Mouse (Mus musculus): Measurements from ENCODE around the gene Gdi1.
"Not testable (repeated sequence)": the region's sequence is repeated elsewhere in the genome, so short reads cannot be mapped to it uniquely, and the experiment has no call there.

Gene Gdi1

GRCm38 (mm10) chrX:74330166-74330930, 25.6 kb downstream of the Gdi1 start:
- DNase-seq, result no peak

- DNase-seq, result no peak
Observed at GRCm38 (mm10) chrX:74352645-74353466, 48.1 kb downstream of the Gdi1 start.

GRCm38 (mm10) chrX:74353467-74353770, 48.6 kb downstream of the Gdi1 start, which contains the start of gene Lage3:
TSS of gene Lage3 (minus strand) at chrX:74353618.
- DNase-seq, result peak; percentile 89

- DNase-seq, result not testable (repeated sequence)
Observed at GRCm38 (mm10) chrX:74357069-74357468, 52.3 kb downstream of the Gdi1 start.

GRCm38 (mm10) chrX:74359171-74359570, 54.4 kb downstream of the Gdi1 start:
- DNase-seq, result peak; percentile 22
